Mouse (Mus musculus) erythroblast, adult 5-6 weeks (primary cell): ENCODE measurements around the gene Tor3a. TPM values are rescaled to one million over a fixed set of nuclear protein-coding genes. Genes with fewer than 3 reads are reported as not detected.

Source experiments
- ATAC-seq: replicated peaks from 2 replicates; pipeline ENCODE4 v1.8.0; 2016; ENCODE audit warnings: moderate number of reproducible peaks, mild to moderate bottlenecking, moderate TSS enrichment, inconsistent platforms; ENCODE audit not compliant: poor library complexity, low FRiP score, severe bottlenecking
- total RNA-seq, 2 experiments: library from RNA; stranded (forward) in 1 of 2; stranded (reverse) in 1 of 2; fragments of 150-400 nt in 1 of 2; fragments of 200-764, 138-1000 nt in 1 of 2; gene quantifications; 2 replicates each; pipeline versions ENCODE4 v1.2.3 to v1.2.4; 2015 to 2017; ENCODE audit warnings: low replicate concordance in 2 of 2

The Tor3a gene
- total RNA-seq (2015; ENCODE audit: low replicate concordance) (4.4 and 4.8 TPM in 2 replicates), total RNA-seq (2017; ENCODE audit: low replicate concordance) (4.9 and 8.3 TPM in 2 replicates)

- ATAC-seq = peak; percentile 88
Measured at GRCm38 (mm10) chr1:156674195-156675000, at the start of gene Tor3a. TSS of gene Tor3a (minus strand) at chr1:156674356.

GRCm38 (mm10) chr1:156722089-156722488, 47.9 kb upstream of the Tor3a start:
- 0 out of 2 replicates have a peak, but pooled peaks have one; percentile 38 for ATAC-seq

GRCm38 (mm10) chr1:156720046-156720445, 45.9 kb upstream of the Tor3a start:
- ATAC-seq = no peak

GRCm38 (mm10) chr1:156718950-156719805, 45.0 kb upstream of the Tor3a start, which contains the start of gene Fam20b:
TSS of gene Fam20b (minus strand) at chr1:156719086.
- peak; percentile 94 for ATAC-seq

- peak; percentile 42 for ATAC-seq
Measured at GRCm38 (mm10) chr1:156718286-156718949, 44.3 kb upstream of the Tor3a start.

GRCm38 (mm10) chr1:156717751-156718285, 43.7 kb upstream of the Tor3a start:
- ATAC-seq = no peak

GRCm38 (mm10) chr1:156716681-156717080, 42.5 kb upstream of the Tor3a start:
- no peak for ATAC-seq

GRCm38 (mm10) chr1:156710472-156711098, 36.4 kb upstream of the Tor3a start:
- no peak for ATAC-seq

- no peak for ATAC-seq
Measured at GRCm38 (mm10) chr1:156708672-156709071, 34.5 kb upstream of the Tor3a start.

- ATAC-seq = no peak
Measured at GRCm38 (mm10) chr1:156705696-156706285, 31.6 kb upstream of the Tor3a start.

GRCm38 (mm10) chr1:156703444-156703843, 29.3 kb upstream of the Tor3a start:
- no peak for ATAC-seq

GRCm38 (mm10) chr1:156702151-156702550, 28.0 kb upstream of the Tor3a start:
- no peak for ATAC-seq

GRCm38 (mm10) chr1:156686025-156686661, 12.0 kb upstream of the Tor3a start:
- ATAC-seq = no peak

GRCm38 (mm10) chr1:156679599-156679998, 5.4 kb upstream of the Tor3a start:
- ATAC-seq = no peak

GRCm38 (mm10) chr1:156677230-156677629, 3.1 kb upstream of the Tor3a start:
- ATAC-seq = no peak

GRCm38 (mm10) chr1:156676596-156676995, 2.4 kb upstream of the Tor3a start:
- no peak for ATAC-seq

GRCm38 (mm10) chr1:156676171-156676570, 2.0 kb upstream of the Tor3a start:
- peak; percentile 78 for ATAC-seq

- peak; percentile 33 for ATAC-seq
Measured at GRCm38 (mm10) chr1:156673476-156674194, 521 bp downstream of the Tor3a start.
